Mouse (Mus musculus) brown adipose tissue, adult 24 weeks (tissue): ENCODE measurements around the gene Eef1akmt1. TPM values are rescaled to one million over a fixed set of nuclear protein-coding genes. Genes with fewer than 3 reads are reported as not detected.
A peak's percentile ranks its signal among the peaks of the same experiment; 100 is the strongest.

Experiments used
- H3K27ac ChIP-seq: fragments of 200-500 bp; replicated peaks from 2 replicates; pipeline ENCODE4 v1.5.1; 2012; ENCODE audit warnings: low read depth, mild to moderate bottlenecking, low read length
- H3K4me1 ChIP-seq: fragments of 200-500 bp; 2 replicates; pipeline ENCODE4 v1.6.1; 2012; ENCODE audit warnings: low read length, mixed read lengths; ENCODE audit not compliant: control insufficient read depth, insufficient read depth, insufficient read length
- H3K4me3 ChIP-seq: fragments of 200-500 bp; 2 replicates; pipeline ENCODE4 v1.5.1; 2012; ENCODE audit warnings: low read depth, mild to moderate bottlenecking, low read length, moderate library complexity; ENCODE audit not compliant: insufficient read depth
- polyA plus RNA-seq: library from polyadenylated mRNA; stranded (reverse); fragments of >200 nt; gene quantifications from 2 replicates; pipeline ENCODE4 v1.2.4, GENCODE M21; 2012; ENCODE audit not compliant: missing spikeins, insufficient read depth, insufficient read length

The Eef1akmt1 gene
- polyA plus RNA-seq, 1 experiment, result 48.9 TPM

GRCm38 (mm10) chr14:57574792-57575587 lies 3.6 kb upstream of the Eef1akmt1 start:
- H3K27ac ChIP-seq, result no peak overlapping the region
- H3K4me1 ChIP-seq, result no peaks in the 10 kb centered on the region; the same call in 1 of the 2 replicates
- no peak overlapping the region for H3K4me3 ChIP-seq

DNA sequence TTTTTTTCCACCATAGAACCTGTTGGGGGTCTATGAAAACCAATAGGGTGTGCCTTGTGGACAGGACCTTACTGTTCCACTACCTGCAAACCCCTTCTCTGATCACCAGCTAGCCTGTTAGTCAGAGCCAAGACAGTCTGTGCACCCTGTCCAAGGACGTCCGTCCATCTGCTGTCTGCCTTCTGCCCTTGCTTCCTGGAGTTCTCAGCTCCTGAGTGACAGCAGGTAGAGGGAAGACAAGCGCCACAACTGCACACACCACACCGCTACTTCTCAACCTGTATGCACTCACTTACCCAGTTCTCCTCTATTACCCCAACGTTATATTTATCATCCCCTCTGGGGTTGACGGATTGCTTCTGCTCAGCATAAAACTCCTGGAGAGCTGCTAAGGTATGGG lies 5.8 kb downstream of the Eef1akmt1 start:
- H3K4me3 ChIP-seq, result no peak overlapping the region
- H3K27ac ChIP-seq, result no peak overlapping the region
- H3K4me1 ChIP-seq, result no peaks in the 10 kb centered on the region; the same call in 1 of the 2 replicates

DNA sequence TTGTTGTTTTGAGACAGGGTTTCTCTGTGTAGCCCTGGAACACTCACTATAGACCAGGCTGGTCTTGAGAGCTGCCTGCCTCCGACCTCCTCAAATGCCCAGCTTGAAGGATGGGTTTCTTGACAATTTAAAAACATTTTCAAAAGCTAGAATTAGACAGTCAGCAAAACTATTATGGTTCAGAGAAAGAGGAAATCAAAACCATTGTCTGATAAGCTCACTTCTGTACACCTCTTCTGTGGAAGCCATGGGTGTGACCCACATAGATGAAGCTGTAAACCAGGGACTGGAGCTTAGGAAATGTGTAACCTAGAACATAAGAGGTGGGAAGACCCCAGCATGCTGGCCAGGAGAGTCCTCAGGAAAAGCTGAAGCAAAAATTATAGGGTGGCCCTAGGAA lies 14.5 kb downstream of the Eef1akmt1 start:
- H3K4me1 ChIP-seq, result no peaks in the 10 kb centered on the region
- H3K27ac ChIP-seq, result no peak overlapping the region
- H3K4me3 ChIP-seq, result no peak overlapping the region

DNA sequence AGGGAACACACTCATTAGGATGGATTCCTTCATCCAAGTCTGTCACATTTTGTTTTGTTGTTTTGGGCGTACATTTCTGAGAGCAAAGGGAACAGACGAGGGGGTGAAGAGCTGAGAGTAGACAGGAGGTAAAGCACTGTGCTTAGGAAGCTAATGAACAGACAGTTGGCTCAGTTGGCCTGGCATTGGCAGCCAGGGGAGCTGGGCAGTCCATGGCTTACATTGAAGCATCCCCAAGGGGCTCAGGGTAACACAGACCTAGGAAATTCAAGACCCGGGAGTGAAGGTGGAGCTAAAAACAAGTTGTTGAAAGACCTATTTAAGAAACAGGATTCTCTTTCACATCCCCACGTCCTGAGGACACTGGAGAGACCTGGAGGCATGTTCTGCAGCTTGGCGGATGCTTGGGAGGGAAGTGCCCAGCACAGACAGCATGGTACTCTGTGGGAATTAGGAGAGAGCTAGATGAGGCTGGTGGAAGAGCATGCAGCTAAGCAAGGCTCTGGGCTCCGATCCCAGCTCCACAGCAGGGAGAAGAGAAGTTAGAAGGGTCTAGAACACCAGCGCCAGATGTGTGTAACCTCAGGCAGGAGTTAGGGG lies 15.8 kb downstream of the Eef1akmt1 start:
- Histone ChIP-seq H3K4me1 (no peaks in the 10 kb centered on the region), H3K4me3 (no peak overlapping the region), H3K27ac (no peak overlapping the region)

DNA sequence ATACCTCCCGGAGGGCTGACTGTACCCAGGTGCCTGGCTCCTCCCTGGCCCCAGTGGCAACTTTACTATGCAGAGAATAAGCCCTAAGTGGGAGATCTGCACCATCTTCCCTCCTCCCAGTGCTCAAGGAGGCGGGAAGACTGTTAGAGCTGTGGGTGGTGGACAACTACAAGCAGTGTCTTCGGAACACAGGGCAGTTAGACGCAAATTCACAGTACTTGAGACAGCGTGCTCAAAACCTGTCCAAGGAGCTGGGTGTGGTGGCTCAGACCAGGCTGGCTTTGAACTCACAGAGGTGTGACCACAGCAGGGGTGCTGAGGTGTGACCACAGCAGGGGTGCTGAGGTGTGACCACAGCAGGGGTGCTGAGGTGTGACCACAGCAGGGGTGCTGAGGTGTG lies 17.0 kb downstream of the Eef1akmt1 start:
- Histone ChIP-seq H3K4me3 (no peak overlapping the region), H3K4me1 (no peaks in the 10 kb centered on the region), H3K27ac (no peak overlapping the region)

DNA sequence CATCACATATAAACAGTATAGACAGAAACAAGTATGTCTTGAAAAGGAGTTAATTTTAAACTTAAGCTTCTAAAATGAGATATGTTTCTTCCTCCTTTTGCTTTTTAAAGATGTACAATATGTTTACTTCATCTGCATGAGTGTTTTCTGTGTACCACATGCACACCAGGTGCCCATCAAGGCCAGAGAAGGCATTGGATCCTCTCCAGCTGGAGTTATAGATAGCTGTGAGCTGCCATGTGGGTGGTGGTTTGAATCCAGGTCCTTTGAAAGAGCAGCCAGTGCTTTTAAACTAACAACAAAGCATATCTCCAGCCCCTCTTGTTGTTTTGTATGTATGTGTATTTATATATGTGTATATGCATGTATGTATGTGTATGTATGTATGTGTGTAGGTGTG lies 18.5 kb downstream of the Eef1akmt1 start:
- Histone ChIP-seq H3K4me3 (no peak overlapping the region), H3K4me1 (no peaks in the 10 kb centered on the region), H3K27ac (no peak overlapping the region)

DNA sequence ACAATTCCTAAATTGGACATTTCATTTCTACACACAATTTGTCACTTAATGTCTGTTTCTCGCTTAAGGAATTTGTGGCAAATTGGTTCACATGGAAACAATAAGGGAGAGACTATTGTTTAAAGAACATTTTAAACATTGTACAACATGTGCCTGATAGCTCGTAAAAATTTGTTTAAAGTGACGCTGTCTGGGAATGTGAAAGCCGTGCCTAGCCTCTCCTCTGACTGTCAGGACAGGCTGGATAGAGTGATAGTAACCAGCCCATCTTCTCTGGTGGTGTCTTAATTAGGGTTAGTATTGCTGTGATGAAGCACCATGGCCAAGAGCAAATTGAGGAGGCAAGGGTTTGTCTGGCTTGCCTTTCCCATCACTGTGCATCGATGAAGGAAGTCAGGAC lies 24.4 kb downstream of the Eef1akmt1 start:
- no peaks in the 10 kb centered on the region for H3K4me1 ChIP-seq
- no peak overlapping the region for H3K27ac ChIP-seq
- H3K4me3 ChIP-seq, result no peak overlapping the region

DNA sequence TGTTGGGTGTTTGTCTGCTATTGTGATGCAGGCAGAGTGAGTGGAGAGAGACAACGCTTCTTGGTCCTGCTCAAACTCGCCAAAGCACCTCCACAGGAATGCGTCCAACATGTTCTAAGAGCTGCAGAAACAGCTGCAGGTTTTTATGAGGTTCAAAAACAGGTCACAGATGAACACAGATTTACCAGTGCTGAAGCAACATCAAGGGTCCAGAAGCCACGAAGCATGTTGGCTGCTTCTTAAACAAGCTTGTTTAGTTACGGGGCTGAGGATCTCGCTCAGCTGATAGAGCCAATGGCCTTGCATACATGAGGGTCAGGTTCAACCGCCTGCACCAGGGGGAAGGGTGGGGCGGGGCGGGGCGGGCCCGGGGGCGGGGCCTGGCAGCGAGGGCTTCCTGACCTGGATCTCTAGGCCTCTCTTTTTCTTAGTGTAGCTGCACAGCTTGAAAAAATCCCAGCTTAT lies 24.8 kb downstream of the Eef1akmt1 start:
- Histone ChIP-seq H3K4me1 (no peaks in the 10 kb centered on the region), H3K4me3 (no peak overlapping the region), H3K27ac (no peak overlapping the region)

GRCm38 (mm10) chr14:57546131-57546530 lies 25.3 kb downstream of the Eef1akmt1 start:
- H3K27ac ChIP-seq, result no peak overlapping the region
- no peak overlapping the region for H3K4me3 ChIP-seq

DNA sequence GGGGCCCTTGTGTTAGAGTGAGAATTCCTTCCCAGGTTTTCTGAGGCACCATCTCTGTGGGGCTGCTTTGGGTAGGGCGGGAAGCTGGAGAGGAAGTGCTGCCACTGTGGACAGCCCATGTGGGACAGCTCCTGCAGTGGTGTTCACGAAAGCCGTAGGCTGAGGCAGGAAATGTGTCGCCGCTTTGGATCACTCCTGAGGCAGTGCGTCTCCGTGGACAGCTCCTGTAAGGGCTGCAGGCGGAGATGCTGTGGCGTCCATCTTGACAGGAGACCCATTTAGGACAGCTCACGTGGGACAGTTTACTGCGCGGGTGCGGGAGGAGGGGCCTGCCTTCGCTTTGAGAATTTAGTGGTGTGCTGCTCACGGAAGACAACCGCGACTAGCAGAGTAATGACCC lies 25.9 kb downstream of the Eef1akmt1 start:
- Histone ChIP-seq H3K4me1 (no peaks in the 10 kb centered on the region), H3K27ac (no peak overlapping the region), H3K4me3 (no peak overlapping the region)

More at GRCm38 (mm10) chr14:57546131-57546530, 25.3 kb downstream of the Eef1akmt1 start:
- H3K4me1 ChIP-seq, result no peaks in the 10 kb centered on the region

GRCm38 (mm10) chr14:57543420-57544039 lies 27.9 kb downstream of the Eef1akmt1 start:
- H3K4me1 ChIP-seq, result no peaks in the 10 kb centered on the region
- no peak overlapping the region for H3K27ac ChIP-seq
- no peak overlapping the region for H3K4me3 ChIP-seq

- no peaks in the 10 kb centered on the region for H3K4me1 ChIP-seq
- H3K27ac ChIP-seq, result no peak overlapping the region
- H3K4me3 ChIP-seq, result no peak overlapping the region
Measured at GRCm38 (mm10) chr14:57542231-57542630, 29.2 kb downstream of the Eef1akmt1 start.

GRCm38 (mm10) chr14:57540683-57541082 lies 30.7 kb downstream of the Eef1akmt1 start:
- Histone ChIP-seq H3K4me1 (peaks cover 9% of the 10 kb centered on the region), H3K27ac (no peak overlapping the region), H3K4me3 (no peak overlapping the region)

- Histone ChIP-seq H3K4me3 (no peak overlapping the region), H3K4me1 (peaks cover 17% of the 10 kb centered on the region), H3K27ac (0 out of 2 replicates have a peak overlapping the region, but pooled peaks have one; percentile 19)
Measured at GRCm38 (mm10) chr14:57537261-57538015, 34.0 kb downstream of the Eef1akmt1 start.

DNA sequence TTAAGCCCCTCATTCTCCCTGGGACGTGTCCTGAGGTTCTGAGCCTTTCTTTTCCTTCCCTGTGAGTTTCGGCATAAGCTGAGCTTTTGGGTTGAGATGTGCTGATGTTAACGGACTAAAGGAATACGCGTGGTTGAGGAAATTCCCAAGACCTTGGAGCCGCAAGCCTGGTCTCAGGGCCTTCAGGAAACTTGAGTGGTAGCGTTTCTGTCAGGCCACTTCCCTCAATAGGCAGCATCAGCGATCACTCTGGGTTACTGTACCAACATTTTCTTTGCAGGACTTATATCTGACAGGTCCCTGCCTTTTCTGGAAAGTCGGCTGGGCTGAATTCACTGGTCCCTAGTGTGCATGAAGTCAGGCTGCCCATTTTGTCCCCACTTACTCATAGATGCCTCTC lies 34.6 kb downstream of the Eef1akmt1 start:
- Histone ChIP-seq H3K4me3 (no peak overlapping the region), H3K27ac (no peak overlapping the region), H3K4me1 (peaks cover 17% of the 10 kb centered on the region)
